Mouse (Mus musculus): ENCODE data around the gene Cflar. TPM values are rescaled to one million over a fixed set of nuclear protein-coding genes. Genes with fewer than 3 reads are reported as not detected.

The Cflar gene
- total and polyA plus RNA-seq, 2 experiments = 45.7 to 98.7 TPM

GRCm38 (mm10) chr1:58710711-58711364 is 470 bp upstream of the Cflar start:
- peak overlapping the region; percentile 100 for H3K9ac ChIP-seq (ENCODE audit: low read depth, low read length)
- peaks cover 2% of the 10 kb centered on the region; the same call in 1 of the 2 replicates for H3K4me1 ChIP-seq (ENCODE audit: control insufficient read depth, insufficient read depth, low read length)
- TF ChIP-seq POLR2A (IDR thresholded peaks at IDR 0.05; ENCODE audit: extremely low read depth, insufficient read depth, low read length) (no peak), CTCF (IDR thresholded peaks at IDR 0.05; ENCODE audit: low read depth, low read length) (no peak)
- 25% methylated on average over 10 of the region's 10 CpGs for WGBS
- no peak for DNase-seq (ENCODE audit: extremely low read depth, low read depth, low spot score)
- H3K4me3 ChIP-seq (ENCODE audit: insufficient read depth, low read depth, low read length) = peak overlapping the region; percentile 99
- peaks cover 19% of the 10 kb centered on the region for H3K36me3 ChIP-seq (ENCODE audit: control insufficient read depth, insufficient read depth, low read length)
- peaks cover 12% of the 10 kb centered on the region; the same call in 1 of the 2 replicates for H3K79me2 ChIP-seq (ENCODE audit: control insufficient read depth, insufficient read depth, low read length)
- H3K27ac ChIP-seq (replicated peaks; ENCODE audit: insufficient read depth, low read depth, low read length) = peak overlapping the region; percentile 100
- H3K27me3 ChIP-seq (ENCODE audit: control insufficient read depth, insufficient read depth, low read length) = no peaks in the 10 kb centered on the region

- no peak for TF ChIP-seq CTCF (IDR thresholded peaks at IDR 0.05; ENCODE audit: low read depth, low read length)
- no peak for TF ChIP-seq POLR2A (IDR thresholded peaks at IDR 0.05; ENCODE audit: extremely low read depth, insufficient read depth, low read length)
- DNase-seq (ENCODE audit: extremely low read depth, low read depth, low spot score) = peak; percentile 99
- H3K79me2 ChIP-seq (ENCODE audit: control insufficient read depth, insufficient read depth, low read length) = peaks cover 16% of the 10 kb centered on the region; the same call in 1 of the 2 replicates
- peak overlapping the region; percentile 99 for H3K4me3 ChIP-seq (ENCODE audit: insufficient read depth, low read depth, low read length)
- H3K36me3 ChIP-seq (ENCODE audit: control insufficient read depth, insufficient read depth, low read length) = peaks cover 29% of the 10 kb centered on the region
- H3K27ac ChIP-seq (replicated peaks; ENCODE audit: insufficient read depth, low read depth, low read length) = peak overlapping the region; percentile 100
- H3K27me3 ChIP-seq (ENCODE audit: control insufficient read depth, insufficient read depth, low read length) = no peaks in the 10 kb centered on the region
- peak overlapping the region; percentile 100 for H3K9ac ChIP-seq (ENCODE audit: low read depth, low read length)
- WGBS = under 1% methylated on average over 17 of the region's 17 CpGs
- H3K4me1 ChIP-seq (ENCODE audit: control insufficient read depth, insufficient read depth, low read length) = peaks cover 11% of the 10 kb centered on the region
These were observed 1.1 kb downstream of the Cflar start for GRCm38 (mm10) chr1:58712076-58713061.

- WGBS = 5% methylated on average over 31 of the region's 31 CpGs
- H3K9ac ChIP-seq (ENCODE audit: low read depth, low read length) = peak overlapping the region; percentile 100
- DNase-seq (ENCODE audit: extremely low read depth, low read depth, low spot score) = peak; percentile 83
- H3K27me3 ChIP-seq (ENCODE audit: control insufficient read depth, insufficient read depth, low read length) = no peaks in the 10 kb centered on the region
- no peak for TF ChIP-seq CTCF (IDR thresholded peaks at IDR 0.05; ENCODE audit: low read depth, low read length)
- 0 out of 2 replicates have a peak, but pooled peaks have one; percentile 35 for TF ChIP-seq POLR2A (IDR thresholded peaks at IDR 0.05; ENCODE audit: extremely low read depth, insufficient read depth, low read length)
- peaks cover 36% of the 10 kb centered on the region for H3K36me3 ChIP-seq (ENCODE audit: control insufficient read depth, insufficient read depth, low read length)
- peak overlapping the region; percentile 99 for H3K4me3 ChIP-seq (ENCODE audit: insufficient read depth, low read depth, low read length)
- H3K27ac ChIP-seq (replicated peaks; ENCODE audit: insufficient read depth, low read depth, low read length) = peak overlapping the region; percentile 100
- peaks cover 13% of the 10 kb centered on the region for H3K4me1 ChIP-seq (ENCODE audit: control insufficient read depth, insufficient read depth, low read length)
- peaks cover 16% of the 10 kb centered on the region; the same call in 1 of the 2 replicates for H3K79me2 ChIP-seq (ENCODE audit: control insufficient read depth, insufficient read depth, low read length)
These were observed 2.0 kb downstream of the Cflar start for GRCm38 (mm10) chr1:58713081-58713892.

GRCm38 (mm10) chr1:58713893-58714231 is 2.6 kb downstream of the Cflar start:
- no peaks in the 10 kb centered on the region for H3K27me3 ChIP-seq (ENCODE audit: control insufficient read depth, insufficient read depth, low read length)
- peaks cover 17% of the 10 kb centered on the region; the same call in 1 of the 2 replicates for H3K79me2 ChIP-seq (ENCODE audit: control insufficient read depth, insufficient read depth, low read length)
- H3K9ac ChIP-seq (ENCODE audit: low read depth, low read length) = peak overlapping the region; percentile 100
- WGBS = 0% methylated on average over 4 of the region's 4 CpGs
- H3K36me3 ChIP-seq (ENCODE audit: control insufficient read depth, insufficient read depth, low read length) = peaks cover 36% of the 10 kb centered on the region
- TF ChIP-seq CTCF (IDR thresholded peaks at IDR 0.05; ENCODE audit: low read depth, low read length) = no peak
- H3K27ac ChIP-seq (replicated peaks; ENCODE audit: insufficient read depth, low read depth, low read length) = peak overlapping the region; percentile 100
- H3K4me3 ChIP-seq (ENCODE audit: insufficient read depth, low read depth, low read length) = peak overlapping the region; percentile 99
- peaks cover 16% of the 10 kb centered on the region for H3K4me1 ChIP-seq (ENCODE audit: control insufficient read depth, insufficient read depth, low read length)
- peak; percentile 86 for DNase-seq (ENCODE audit: extremely low read depth, low read depth, low spot score)

- Histone ChIP-seq H3K36me3 (ENCODE audit: control insufficient read depth, insufficient read depth, low read length) (peaks cover 38% of the 10 kb centered on the region), H3K79me2 (ENCODE audit: control insufficient read depth, insufficient read depth, low read length) (peaks cover 21% of the 10 kb centered on the region; the same call in 1 of the 2 replicates), H3K4me3 (ENCODE audit: insufficient read depth, low read depth, low read length) (peak overlapping the region; percentile 99), H3K27ac (replicated peaks; ENCODE audit: insufficient read depth, low read depth, low read length) (peak overlapping the region; percentile 100), H3K27me3 (ENCODE audit: control insufficient read depth, insufficient read depth, low read length) (no peaks in the 10 kb centered on the region), H3K9ac (ENCODE audit: low read depth, low read length) (peak overlapping the region; percentile 100), H3K4me1 (ENCODE audit: control insufficient read depth, insufficient read depth, low read length) (peaks cover 19% of the 10 kb centered on the region)
- WGBS = 0% methylated on average over 1 of the region's 1 CpGs
- no peak for DNase-seq (ENCODE audit: extremely low read depth, low read depth, low spot score)
- TF ChIP-seq CTCF (IDR thresholded peaks at IDR 0.05; ENCODE audit: low read depth, low read length) = no peak
- no peak for TF ChIP-seq POLR2A (IDR thresholded peaks at IDR 0.05; ENCODE audit: extremely low read depth, insufficient read depth, low read length)
These were observed 3.1 kb downstream of the Cflar start for GRCm38 (mm10) chr1:58714361-58714760.
